Mouse (Mus musculus) central nervous system, embryonic 11.5 days (tissue): ENCODE data around the gene Atad2b. TPM values are rescaled to one million over a fixed set of nuclear protein-coding genes. Genes with fewer than 3 reads are reported as not detected.

Experiments
- polyA plus RNA-seq: library from polyadenylated mRNA; depleted of rRNA; stranded (reverse); fragments of >200 nt; gene quantifications from 2 replicates; pipeline ENCODE4 v1.2.3, GENCODE M21; 2012; rRNA removed

Gene Atad2b
- polyA plus RNA-seq = 24.9 and 32.5 TPM in 2 replicates

DNA sequence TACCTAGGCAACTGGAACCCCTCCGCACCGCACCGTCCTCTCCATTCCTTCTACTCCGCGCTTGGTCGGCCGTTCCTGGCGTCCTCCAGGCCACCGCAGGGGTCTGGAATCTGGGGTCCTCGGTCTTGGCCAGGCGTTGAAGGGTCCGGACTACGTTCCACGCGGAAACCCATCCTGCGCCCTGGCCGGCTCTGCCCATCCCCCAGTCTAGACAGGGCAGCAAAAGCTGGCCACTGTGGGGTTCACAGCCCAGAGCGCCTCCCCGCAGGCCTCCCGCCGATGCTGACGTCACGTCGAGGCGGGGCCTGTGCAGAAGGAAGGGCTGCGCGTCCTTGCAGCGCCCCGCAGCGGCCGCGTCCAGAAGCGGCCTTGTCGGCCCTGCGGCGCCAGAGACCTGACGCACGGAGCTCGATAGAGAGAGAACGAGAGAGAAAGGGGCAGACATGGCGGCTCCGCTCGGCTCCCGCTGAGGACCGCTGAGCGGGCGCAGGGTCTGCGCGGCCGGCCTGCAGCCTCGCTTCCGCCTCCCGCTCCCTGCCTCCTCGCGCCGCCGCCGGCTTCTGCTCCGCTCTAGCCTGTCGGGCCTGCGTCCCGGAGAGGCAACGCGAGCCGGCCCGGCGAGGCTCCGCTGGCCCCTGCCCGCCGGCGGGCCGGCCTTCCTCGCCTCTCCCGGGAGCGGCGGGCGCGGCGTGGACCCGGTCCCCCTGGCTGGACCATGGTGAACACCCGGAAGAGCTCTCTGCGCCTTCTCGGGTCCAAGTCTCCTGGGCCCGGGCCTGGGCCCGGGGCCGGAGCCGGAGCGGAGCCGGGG lies at the start of gene Atad2b:
Atad2b (plus strand) TSS at position 360 of the 811 bp plus-strand sequence.

DNA sequence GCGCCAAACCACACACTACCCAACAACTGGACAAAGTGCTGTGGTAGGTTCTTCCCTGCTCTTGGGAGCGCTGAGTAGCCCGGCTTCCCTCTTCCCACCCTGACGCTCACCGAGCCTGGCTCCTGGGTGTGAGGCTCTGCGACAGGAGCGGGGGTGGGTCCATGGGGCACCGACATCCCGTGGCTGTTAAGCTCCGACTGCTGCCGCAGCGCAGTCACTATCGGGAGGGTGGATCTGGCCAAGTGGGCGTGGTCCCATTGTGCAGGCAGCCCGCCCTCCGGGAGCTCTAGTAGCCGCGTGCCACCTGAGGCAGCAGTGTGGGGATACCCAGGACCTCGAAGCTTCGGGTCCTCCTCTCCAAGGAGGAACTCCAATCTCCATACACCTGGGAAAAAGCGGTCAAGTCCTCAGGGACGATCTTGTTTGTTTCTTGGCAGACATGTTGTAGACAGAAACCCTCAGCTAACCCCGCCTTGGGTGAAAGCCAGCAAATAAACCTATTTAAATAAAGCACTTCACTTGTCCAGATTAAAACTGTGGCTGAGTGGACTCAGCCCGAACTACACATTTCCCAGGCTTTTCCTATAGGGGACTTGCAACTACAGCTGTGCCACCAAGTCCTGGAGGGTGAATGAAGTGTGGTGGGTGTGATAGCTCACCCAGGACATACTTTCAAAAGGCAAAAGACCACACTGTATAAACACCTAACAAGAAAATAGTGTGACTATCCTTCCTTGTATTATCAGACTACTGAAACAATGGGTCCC lies 42.8 kb upstream of the Atad2b start, which contains the start of gene Mfsd2b:
Mfsd2b (minus strand) TSS at position 199 of the 767 bp plus-strand sequence.

DNA sequence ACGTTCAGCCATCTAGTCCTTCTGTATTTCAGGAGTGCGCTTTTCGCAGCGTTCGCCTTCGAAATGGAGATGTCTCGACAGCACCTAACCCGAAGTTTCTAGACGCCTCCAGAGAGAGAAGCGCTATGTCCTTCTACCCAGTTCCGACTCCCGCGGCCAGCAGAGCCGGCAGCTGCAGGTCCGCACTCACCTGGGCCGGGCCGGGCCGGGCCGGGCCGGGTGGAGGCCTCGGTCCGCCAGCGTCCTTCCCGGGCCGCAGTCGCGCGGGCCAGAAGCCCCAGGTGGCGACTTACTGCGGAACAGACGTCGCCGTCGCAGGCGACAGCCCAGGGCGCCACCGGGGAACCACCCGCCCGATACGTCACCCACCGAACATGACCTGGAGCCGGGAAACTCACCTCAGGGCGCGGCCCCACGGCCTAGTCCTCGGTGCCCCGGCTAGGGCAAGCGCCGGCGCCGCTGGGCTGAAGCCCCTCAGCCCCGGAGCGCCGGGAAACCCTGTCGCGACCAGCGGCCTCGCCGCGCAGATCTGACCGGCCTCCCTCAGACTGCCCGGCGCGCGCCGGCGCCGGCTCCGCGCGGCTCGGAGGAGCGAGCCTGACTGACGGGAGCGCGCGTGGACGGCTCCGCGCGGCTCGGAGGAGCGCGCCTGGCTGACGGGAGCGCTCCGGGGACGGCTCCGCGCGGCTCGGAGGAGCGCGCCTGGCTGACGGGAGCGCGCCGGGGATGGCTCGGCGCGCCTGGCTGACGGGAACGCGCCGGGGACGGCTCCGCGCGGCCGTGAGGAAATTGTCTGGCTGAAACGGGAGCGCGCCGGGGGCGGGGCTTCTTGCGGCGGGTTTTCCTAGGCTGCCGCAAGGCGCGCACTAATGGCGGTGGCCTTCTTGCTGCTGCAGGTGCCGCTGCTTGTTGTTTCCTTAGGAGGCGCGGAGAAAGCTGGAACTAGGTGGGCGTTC lies 9.9 kb upstream of the Atad2b start, which contains the start of gene Ubxn2a:
Ubxn2a (minus strand) TSS at position 755 of the 956 bp plus-strand sequence.

Other genes starting within 250 kb of the Atad2b start
- 1.2 and 1.4 TPM in 2 replicates for gene Fam228a, start 178.9 kb upstream of the Atad2b start, polyA plus RNA-seq
- gene Pfn4, start 148.3 kb upstream of the Atad2b start, polyA plus RNA-seq = 1.9 and 2.3 TPM in 2 replicates
- 3.8 and 5.5 TPM in 2 replicates for gene Fam228b, start 148.1 kb upstream of the Atad2b start, polyA plus RNA-seq
- 150 and 217 TPM in 2 replicates for gene Sf3b6, start 99.8 kb upstream of the Atad2b start, polyA plus RNA-seq
- gene Fkbp1b, start 75.8 kb upstream of the Atad2b start, polyA plus RNA-seq = 6.9 and 16.6 TPM in 2 replicates
- gene Wdcp, start 74.0 kb upstream of the Atad2b start, polyA plus RNA-seq = 13.3 and 21.2 TPM in 2 replicates
- gene Mfsd2b, start 43.0 kb upstream of the Atad2b start, polyA plus RNA-seq = 6.2 and 8.1 TPM in 2 replicates
- gene Ubxn2a, start 9.6 kb upstream of the Atad2b start, polyA plus RNA-seq = 5.6 and 8.8 TPM in 2 replicates